Mouse (Mus musculus) spleen, adult 2 months (tissue): ENCODE measurements around the gene Hoga1.

ENCODE experiments used
- CTCF ChIP-seq: fragments of 200-500 bp; IDR thresholded peaks from 2 replicates; pipeline ENCODE4 v1.5.1; 2011; ENCODE audit warnings: mild to moderate bottlenecking, inconsistent platforms; ENCODE audit not compliant: insufficient read depth, insufficient read length, insufficient replicate concordance; ENCODE audit errors: extremely low read depth
- POLR2A ChIP-seq: fragments of 200-500 bp; IDR thresholded peaks from 2 replicates; pipeline ENCODE4 v1.6.1; 2011; ENCODE audit warnings: low read depth, low read length, inconsistent platforms

GRCm38 (mm10) chr19:41998770-41999548 lies 46.5 kb upstream of the Hoga1 start:
- TF ChIP-seq POLR2A, result no peak
- TF ChIP-seq CTCF, result no peak
